26 mouse cellular contexts compared by ENCODE assay signal in genomic region chr15:6310417-6310816, GRCm38 (mm10). TPM values are rescaled to one million over a fixed set of nuclear protein-coding genes. Genes with fewer than 3 reads are reported as not detected.
DNase-seq lines count a peak whose midpoint lies in the region; ATAC-seq and TF ChIP-seq lines count a peak whose summit lies in the region.
"Had no signal": no experiment of that assay in that cellular context is flagged by ENCODE, and none has a peak within 500 bp of the region (broad histone marks: within the 10 kb centered on the region; RNA-seq: fewer than 3 reads in every experiment).

No protein-coding gene starts in this region.

- H3K4me2 ChIP-seq in embryonic facial prominence, embryonic 14.5 days (ENCODE audit: low read depth, low read length), result no peak overlapping the region
- no peak overlapping the region for H3K4me2 ChIP-seq in kidney, embryonic 15.5 days
- H3K4me2 ChIP-seq in kidney, embryonic 14.5 days (replicated peaks; ENCODE audit: low read depth, low read length), result no peak overlapping the region
- no peak overlapping the region for H3K4me2 ChIP-seq in heart, embryonic 11.5 days
- H3K4me2 ChIP-seq: embryonic facial prominence, embryonic 12.5 days; forebrain, embryonic 13.5 days; forebrain, embryonic 15.5 days had no signal

- peaks cover 8% of the 10 kb centered on the region; the same call in 1 of the 2 replicates for H3K4me1 ChIP-seq in embryonic facial prominence, embryonic 14.5 days (ENCODE audit: control insufficient read depth, insufficient read depth, low read length)
- no peaks in the 10 kb centered on the region for H3K4me1 ChIP-seq in embryonic facial prominence, embryonic 10.5 days
- peaks cover 19% of the 10 kb centered on the region for H3K4me1 ChIP-seq in kidney, adult 2 months (ENCODE audit: control insufficient read depth, insufficient read depth, low read length)
- 0 out of 2 replicates have a peak, but pooled peaks cover 5% of the 10 kb centered on the region for H3K4me1 ChIP-seq in kidney, embryonic 15.5 days
- H3K4me1 ChIP-seq in kidney, embryonic 14.5 days (ENCODE audit: control insufficient read depth, insufficient read depth, low read length), result no peaks in the 10 kb centered on the region
- no peaks in the 10 kb centered on the region for H3K4me1 ChIP-seq in heart, embryonic 11.5 days (ENCODE audit: control insufficient read depth, insufficient read depth, low read length)
- H3K4me1 ChIP-seq: embryonic facial prominence, embryonic 12.5 days; forebrain, embryonic 13.5 days; forebrain, embryonic 15.5 days had no signal

- TF ChIP-seq POLR2A in kidney, adult 2 months (IDR thresholded peaks at IDR 0.05; ENCODE audit: low read depth, low read length), result no peak

- H3K27me3 ChIP-seq in embryonic facial prominence, embryonic 14.5 days (replicated peaks; ENCODE audit: control insufficient read depth, insufficient read depth, low read length), result no peaks in the 10 kb centered on the region
- H3K27me3 ChIP-seq in embryonic facial prominence, embryonic 10.5 days (replicated peaks; ENCODE audit: low read depth, poor library complexity, severe bottlenecking), result no peaks in the 10 kb centered on the region
- no peaks in the 10 kb centered on the region for H3K27me3 ChIP-seq in kidney, adult 2 months (replicated peaks; ENCODE audit: control insufficient read depth, insufficient read depth, low read length)
- no peaks in the 10 kb centered on the region for H3K27me3 ChIP-seq in kidney, embryonic 15.5 days
- H3K27me3 ChIP-seq in kidney, embryonic 14.5 days (ENCODE audit: control insufficient read depth, insufficient read depth, low read length), result no peaks in the 10 kb centered on the region
- no peaks in the 10 kb centered on the region for H3K27me3 ChIP-seq in Patski
- no peaks in the 10 kb centered on the region for H3K27me3 ChIP-seq in heart, embryonic 11.5 days (ENCODE audit: control insufficient read depth, insufficient read depth, low read length)
- H3K27me3 ChIP-seq: CH12.LX; embryonic facial prominence, embryonic 12.5 days; forebrain, embryonic 13.5 days; forebrain, embryonic 15.5 days had no signal

- DNase-seq in embryonic facial prominence, embryonic 14.5 days (ENCODE audit: low spot score), result peak; percentile 24
- no peak for DNase-seq in embryonic facial prominence, embryonic 10.5 days (ENCODE audit: low spot score)
- DNase-seq in kidney, adult 11 months, result peak; percentile 34
- no peak for DNase-seq in kidney, adult 2 months
- no peak for DNase-seq in Patski (ENCODE audit: low read depth, low spot score)
- DNase-seq: adrenal gland, adult 2 months; adrenal gland, postnatal 10 days; adrenal gland, postnatal 25 days; B cell, adult 2 months; cerebellum, adult 11 months; cerebellum, adult 18-20 months; cerebellum, adult 8-10 months; cerebellum, adult 9-11 months; cerebellum, postnatal 14 days; cerebellum, postnatal 36 days; embryo, embryonic 11 days; forebrain, postnatal 0 days had no signal

- POLR2A ChIA-PET in Patski (lab: Charles Lee), result interaction anchor here (1.1 kb wide), 1 partner anchor 12 kb away, joined by 3 read pairs; no protein-coding TSS in a partner anchor

- no peak overlapping the region for H3K4me3 ChIP-seq in embryonic facial prominence, embryonic 14.5 days (ENCODE audit: low read depth, low read length)
- H3K4me3 ChIP-seq in embryonic facial prominence, embryonic 10.5 days, result no peak overlapping the region
- no peak overlapping the region for H3K4me3 ChIP-seq in kidney, adult 2 months (ENCODE audit: insufficient read depth, low read depth, low read length)
- no peak overlapping the region for H3K4me3 ChIP-seq in kidney, embryonic 15.5 days (replicated peaks)
- no peak overlapping the region for H3K4me3 ChIP-seq in kidney, embryonic 14.5 days (ENCODE audit: low read length)
- no peak overlapping the region for H3K4me3 ChIP-seq in heart, embryonic 11.5 days (ENCODE audit: low read depth, low read length)
- H3K4me3 ChIP-seq: embryonic facial prominence, embryonic 12.5 days; forebrain, embryonic 13.5 days; forebrain, embryonic 15.5 days had no signal

- no peak overlapping the region for H3K27ac ChIP-seq in embryonic facial prominence, embryonic 14.5 days (replicated peaks; ENCODE audit: low read depth, low read length)
- H3K27ac ChIP-seq in embryonic facial prominence, embryonic 10.5 days (replicated peaks), result no peak overlapping the region
- H3K27ac ChIP-seq in kidney, adult 2 months (ENCODE audit: insufficient read depth, low read depth, low read length), result no peak overlapping the region
- no peak overlapping the region for H3K27ac ChIP-seq in kidney, embryonic 15.5 days
- H3K27ac ChIP-seq in kidney, embryonic 14.5 days (ENCODE audit: low read depth, low read length), result no peak overlapping the region
- no peak overlapping the region for H3K27ac ChIP-seq in heart, embryonic 11.5 days (ENCODE audit: low read depth, low read length)
- H3K27ac ChIP-seq: embryonic facial prominence, embryonic 12.5 days; forebrain, embryonic 13.5 days; forebrain, embryonic 15.5 days had no signal

- in situ Hi-C loops in Patski (cut with MboI; ENCODE audit: low pct_unique_long_range_greater_than_20kb), result no loop called here

- WGBS in embryonic facial prominence, embryonic 14.5 days, result 64% methylated on average over 4 of the region's 4 CpGs
- 87% methylated on average over 4 of the region's 4 CpGs for WGBS in embryonic facial prominence, embryonic 10.5 days
- WGBS in kidney, adult 2 months, result 33% methylated on average over 4 of the region's 4 CpGs
- WGBS in kidney, embryonic 15.5 days, result 65% methylated on average over 4 of the region's 4 CpGs
- WGBS in kidney, embryonic 14.5 days, result 64% methylated on average over 4 of the region's 4 CpGs
- WGBS in heart, embryonic 11.5 days (ENCODE audit: insufficient replicate concordance), result 59% methylated on average over 4 of the region's 4 CpGs

- no peaks in the 10 kb centered on the region for H3K9me3 ChIP-seq in embryonic facial prominence, embryonic 14.5 days (ENCODE audit: control insufficient read depth, low read length)
- no peaks in the 10 kb centered on the region for H3K9me3 ChIP-seq in embryonic facial prominence, embryonic 10.5 days
- no peaks in the 10 kb centered on the region for H3K9me3 ChIP-seq in kidney, embryonic 15.5 days (replicated peaks)
- H3K9me3 ChIP-seq in kidney, embryonic 14.5 days (ENCODE audit: control insufficient read depth, low read length), result no peaks in the 10 kb centered on the region
- H3K9me3 ChIP-seq in heart, embryonic 11.5 days (replicated peaks; ENCODE audit: control insufficient read depth, low read length), result no peaks in the 10 kb centered on the region
- H3K9me3 ChIP-seq: embryonic facial prominence, embryonic 12.5 days; forebrain, embryonic 13.5 days; forebrain, embryonic 15.5 days; G1E had no signal

- H3K9ac ChIP-seq in embryonic facial prominence, embryonic 14.5 days (ENCODE audit: low read depth, low read length), result no peak overlapping the region
- no peak overlapping the region for H3K9ac ChIP-seq in kidney, embryonic 15.5 days
- H3K9ac ChIP-seq in kidney, embryonic 14.5 days (ENCODE audit: low read depth, low read length), result no peak overlapping the region
- H3K9ac ChIP-seq in heart, embryonic 11.5 days (ENCODE audit: low read depth, low read length), result no peak overlapping the region
- H3K9ac ChIP-seq: embryonic facial prominence, embryonic 12.5 days; forebrain, embryonic 13.5 days; forebrain, embryonic 15.5 days; forebrain, postnatal 0 days had no signal

- ATAC-seq in embryonic facial prominence, embryonic 14.5 days (ENCODE audit: low read depth), result no peak
- ATAC-seq in kidney, embryonic 15.5 days (replicated peaks; ENCODE audit: low FRiP score), result 0 out of 2 replicates have a peak, but pooled peaks have one; percentile 22
- ATAC-seq in kidney, embryonic 14.5 days (ENCODE audit: low FRiP score, low TSS enrichment), result no peak
- ATAC-seq in Patski, result peak; percentile 63
- ATAC-seq in heart, embryonic 11.5 days (replicated peaks; ENCODE audit: insufficient number of reproducible peaks, low FRiP score, low TSS enrichment), result no peak
- ATAC-seq: CD4-positive, CD25-positive, alpha-beta regulatory T cell, adult 4 months; forebrain, embryonic 13.5 days; forebrain, embryonic 15.5 days; forebrain, postnatal 0 days had no signal

- H3K36me3 ChIP-seq in embryonic facial prominence, embryonic 14.5 days (ENCODE audit: control insufficient read depth, insufficient read depth, low read length), result no peaks in the 10 kb centered on the region
- H3K36me3 ChIP-seq in embryonic facial prominence, embryonic 10.5 days (replicated peaks), result no peaks in the 10 kb centered on the region
- H3K36me3 ChIP-seq in kidney, adult 2 months (ENCODE audit: control insufficient read depth, insufficient read depth, low read length), result no peaks in the 10 kb centered on the region
- H3K36me3 ChIP-seq in kidney, embryonic 15.5 days, result no peaks in the 10 kb centered on the region
- H3K36me3 ChIP-seq in kidney, embryonic 14.5 days (ENCODE audit: control insufficient read depth, insufficient read depth, low read length), result no peaks in the 10 kb centered on the region
- H3K36me3 ChIP-seq in heart, embryonic 11.5 days (ENCODE audit: control insufficient read depth, insufficient read depth, low read length), result no peaks in the 10 kb centered on the region
- H3K36me3 ChIP-seq: embryonic facial prominence, embryonic 12.5 days; forebrain, embryonic 15.5 days; G1E had no signal

- no peak for TF ChIP-seq CTCF in kidney, adult 2 months (conservative IDR thresholded peaks at IDR 0.05; ENCODE audit: insufficient read depth, insufficient read length, low read depth, low read length)
- no peak for TF ChIP-seq CTCF in Patski (IDR thresholded peaks at IDR 0.05)

- CTCF ChIA-PET in Patski (lab: Charles Lee), result interaction anchor here (1.1 kb wide), 1 partner anchor 10 kb away, joined by 3 read pairs; no protein-coding TSS in a partner anchor

RNA-seq across cellular contexts. Expression of gene Dab2, which starts 10.8 kb away (rescaled TPM):
- polyA plus RNA-seq in embryonic facial prominence, embryonic 14.5 days (2014; fragmentation: Nextera tagmentation; extraction: Ambion mirVana), result 100 and 102 TPM in 2 replicates
- 40.2 and 47.5 TPM in 2 replicates for polyA plus RNA-seq in embryonic facial prominence, embryonic 10.5 days (2016; fragmentation: Nextera tagmentation; extraction: Ambion mirVana)
- 247 and 281 TPM in 2 replicates for polyA plus RNA-seq in kidney, adult 2 months (2012; rRNA removed)
- polyA plus RNA-seq in kidney, embryonic 15.5 days (2015; fragmentation: Nextera tagmentation; extraction: Ambion mirVana), result 68.3 and 77.8 TPM in 2 replicates
- polyA plus RNA-seq in kidney, embryonic 14.5 days (2014; fragmentation: Nextera tagmentation; extraction: Ambion mirVana), result 35.0 and 64.2 TPM in 2 replicates
- 87.5 TPM for polyA plus RNA-seq in Patski (2021)
- 46.0 and 52.2 TPM in 2 replicates for polyA plus RNA-seq in heart, embryonic 11.5 days (2014; fragmentation: Nextera tagmentation; extraction: Ambion mirVana)
- polyA plus RNA-seq: CD4-positive, CD25-positive, alpha-beta regulatory T cell, adult 4 months; G1E had no signal

Comparison
In these comparisons a context has a peak if more than half of its experiments do, and no peak if none do; other contexts are left out.
1. ATAC-seq: peak in kidney, embryonic 15.5 days (single experiment) and Patski (single experiment); none in embryonic facial prominence, embryonic 14.5 days (single experiment), kidney, embryonic 14.5 days (single experiment) and heart, embryonic 11.5 days (single experiment).
2. DNase-seq: peak in embryonic facial prominence, embryonic 14.5 days (single experiment) and kidney, adult 11 months (single experiment); none in embryonic facial prominence, embryonic 10.5 days (single experiment), kidney, adult 2 months (single experiment) and Patski (single experiment).